Mouse (Mus musculus) kidney, postnatal 0 days (tissue): ENCODE measurements around the gene 1190005I06Rik. TPM values are rescaled to one million over a fixed set of nuclear protein-coding genes. Genes with fewer than 3 reads are reported as not detected.

Experiments
- ATAC-seq: fragments of 200-750 bp; cut with Nextera tagmentation; replicated peaks from 2 replicates; pipeline ENCODE4 v1.8.0; 2017; ENCODE audit warnings: low read depth, moderate number of reproducible peaks, moderate TSS enrichment, moderate library complexity; ENCODE audit not compliant: low FRiP score
- DNase-seq: peaks from one replicate; pipeline ENCODE4 v3.0.0-alpha.2; 2016; ENCODE audit warnings: low spot score
- H3K27ac ChIP-seq: fragments of 300-500 bp; sonication (generic); 2 replicates; pipeline ENCODE4 v1.5.1; 2014; ENCODE audit warnings: mild to moderate bottlenecking
- H3K27me3 ChIP-seq: fragments of 300-500 bp; sonication (generic); 2 replicates; pipeline ENCODE4 v1.6.1; 2014; ENCODE audit warnings: low read length, mixed read lengths; ENCODE audit not compliant: insufficient read depth
- H3K36me3 ChIP-seq: fragments of 300-500 bp; sonication (generic); 2 replicates; pipeline ENCODE4 v1.6.1; 2014; ENCODE audit warnings: low read length, mixed read lengths; ENCODE audit not compliant: insufficient read depth
- H3K4me1 ChIP-seq: fragments of 300-500 bp; sonication (generic); replicated peaks from 2 replicates; pipeline ENCODE4 v1.6.1; 2014; ENCODE audit warnings: antibody characterized with exemption, low read length, mixed read lengths; ENCODE audit not compliant: insufficient read depth
- H3K4me2 ChIP-seq: fragments of 300-500 bp; sonication (generic); 2 replicates; pipeline ENCODE4 v1.6.1; 2014; ENCODE audit warnings: mild to moderate bottlenecking, low read length, moderate library complexity, mixed read lengths
- H3K4me3 ChIP-seq: fragments of 300-500 bp; sonication (generic); replicated peaks from 2 replicates; pipeline ENCODE4 v1.5.1; 2014; ENCODE audit warnings: low read depth, low read length
- H3K9ac ChIP-seq: fragments of 300-500 bp; sonication (generic); 2 replicates; pipeline ENCODE4 v1.6.1; 2014; ENCODE audit warnings: low read depth, low read length
- H3K9me3 ChIP-seq: fragments of 300-500 bp; sonication (generic); replicated peaks from 2 replicates; pipeline ENCODE4 v1.6.1; 2016; ENCODE audit warnings: low read length, inconsistent platforms, mixed read lengths
- CTCF ChIP-seq: IDR thresholded peaks from 2 replicates; pipeline ENCODE4 v1.5.1; 2016; ENCODE audit warnings: antibody characterized with exemption, low read depth, mild to moderate bottlenecking, moderate library complexity
- WGBS: fragments of 180-500 bp; shearing (Covaris S2); extraction: QIAGEN DNeasy Blood & Tissue Kit; methylation state at CpG from one replicate; pipeline ENCODE4 v1.1.7; 2014; 5-methylcytosine and 5-hydroxymethylcytosine counted together
- polyA plus RNA-seq: library from polyadenylated mRNA; unstranded; fragments of >200 nt; fragmentation: Nextera tagmentation; extraction: Ambion mirVana; gene quantifications from 2 replicates; pipeline ENCODE4 v1.2.1, GENCODE M21; 2015

Gene 1190005I06Rik
- 2.2 and 2.6 TPM in 2 replicates for polyA plus RNA-seq

DNA sequence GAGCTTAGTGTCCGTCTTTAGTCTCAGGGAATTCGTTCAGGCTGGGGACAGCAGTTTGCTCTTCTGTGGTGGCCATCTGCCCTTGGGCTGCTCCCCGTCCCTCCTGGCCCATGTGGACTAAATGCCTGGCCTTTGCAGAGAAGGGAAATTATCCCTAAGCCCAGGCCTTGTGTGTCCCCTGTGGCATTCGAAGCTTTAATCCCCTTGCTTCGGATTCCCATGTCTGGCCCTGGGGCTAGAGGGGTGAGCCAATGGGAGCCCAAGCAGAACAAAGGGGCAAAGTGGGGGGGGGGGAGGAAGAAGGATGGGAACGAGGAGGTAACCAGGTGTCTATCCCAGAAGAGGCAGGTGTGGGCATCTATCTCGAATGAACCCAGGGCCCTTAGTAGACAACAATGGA, at the start of gene 1190005I06Rik:
Gene 1190005I06Rik (minus strand): TSS at position 101 of the 400 bp plus-strand sequence.
- DNase-seq (no peak), ATAC-seq (no peak)
- no peak within 1 kb of the TSS for H3K27ac ChIP-seq
- H3K9me3 ChIP-seq: no peaks in the 10 kb centered on the region
- no peak within 1 kb of the TSS for H3K9ac ChIP-seq
- WGBS: 67% methylated on average over 7 of the region's 7 CpGs
- no peak within 1 kb of the TSS for H3K4me3 ChIP-seq
- no peaks in the 10 kb centered on the region for H3K4me1 ChIP-seq
- H3K27me3 ChIP-seq: no peaks in the 10 kb centered on the region
- no peak for TF ChIP-seq CTCF
- H3K36me3 ChIP-seq: no peaks in the 10 kb centered on the region
- no peak within 1 kb of the TSS for H3K4me2 ChIP-seq

- TF ChIP-seq CTCF: no peak
- Histone ChIP-seq H3K9ac (no peak overlapping the region), H3K9me3 (no peaks in the 10 kb centered on the region), H3K4me1 (peaks cover 13% of the 10 kb centered on the region; the same call in 1 of the 2 replicates), H3K4me3 (no peak overlapping the region), H3K4me2 (no peak overlapping the region), H3K27ac (peak overlapping the region; percentile 65), H3K36me3 (no peaks in the 10 kb centered on the region), H3K27me3 (no peaks in the 10 kb centered on the region)
- peak; percentile 91 for DNase-seq
- 23% methylated on average over 13 of the region's 13 CpGs for WGBS
- ATAC-seq: peak; percentile 33; the same call in 1 of the 2 replicates
Observed at GRCm38 (mm10) chr8:120696401-120697153, 49.1 kb upstream of the 1190005I06Rik start.

DNA sequence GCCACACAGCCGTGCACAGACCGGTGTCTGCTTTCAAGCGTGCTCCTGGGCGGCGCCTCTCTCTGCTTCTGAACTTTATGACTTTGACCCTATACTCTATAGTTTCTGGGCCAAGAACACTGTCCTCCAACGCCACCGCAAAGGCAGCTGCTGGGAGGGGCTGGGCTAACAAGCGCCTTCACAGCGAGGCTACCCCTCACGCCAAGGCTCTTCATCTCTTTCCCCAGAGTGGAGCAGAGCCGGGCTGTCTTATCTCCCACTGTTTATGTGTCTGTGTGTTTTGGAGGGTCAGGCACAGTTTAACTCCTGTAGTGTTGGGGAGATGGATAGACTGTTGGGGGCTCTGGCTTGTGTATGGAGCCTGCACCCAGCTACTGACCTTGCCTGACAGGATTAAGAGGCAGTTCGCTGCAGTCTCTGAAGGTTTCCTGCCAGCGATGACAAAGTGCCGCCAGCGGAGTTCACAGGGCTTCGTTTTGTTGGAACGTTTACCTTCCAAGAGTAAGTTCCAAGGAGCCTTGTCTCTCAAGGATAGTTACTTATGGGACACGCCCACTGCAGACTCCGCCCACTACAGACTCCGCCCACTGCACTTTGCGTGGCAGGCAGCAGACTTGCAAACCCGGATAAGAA, 46.5 kb upstream of the 1190005I06Rik start:
- DNase-seq (peak; percentile 81), ATAC-seq (peak; percentile 69)
- Histone ChIP-seq H3K9ac (0 out of 2 replicates have a peak overlapping the region, but pooled peaks have one; percentile 6), H3K4me2 (peak overlapping the region; percentile 38; the same call in 1 of the 2 replicates), H3K9me3 (no peaks in the 10 kb centered on the region), H3K4me1 (peaks cover 13% of the 10 kb centered on the region; the same call in 1 of the 2 replicates), H3K27ac (peak overlapping the region; percentile 62; the same call in 1 of the 2 replicates), H3K36me3 (no peaks in the 10 kb centered on the region), H3K27me3 (no peaks in the 10 kb centered on the region), H3K4me3 (no peak overlapping the region)
- 13% methylated on average over 22 of the region's 22 CpGs for WGBS
- no peak for TF ChIP-seq CTCF

DNA sequence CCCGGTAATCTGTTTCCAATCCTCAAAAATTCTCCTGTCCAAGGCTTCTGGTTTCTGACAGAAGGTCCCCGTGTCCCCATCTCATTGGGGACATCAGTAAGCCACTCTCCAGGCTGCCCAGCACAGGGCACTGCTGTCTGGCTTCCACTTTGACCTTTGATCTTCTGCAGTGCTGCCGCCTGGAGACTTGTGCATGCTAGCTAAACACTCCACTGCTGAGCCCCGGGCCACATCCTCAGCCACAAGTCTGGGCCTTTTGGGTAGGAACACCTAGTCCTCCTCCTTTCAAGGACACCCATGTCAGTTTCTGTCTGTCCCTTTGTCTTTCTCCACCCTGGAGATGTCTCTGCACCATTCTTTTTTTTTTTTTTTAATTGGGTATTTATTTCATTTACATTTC, 45.5 kb upstream of the 1190005I06Rik start:
- WGBS: 57% methylated on average over 4 of the region's 4 CpGs
- Histone ChIP-seq H3K4me3 (no peak overlapping the region), H3K9me3 (no peaks in the 10 kb centered on the region), H3K4me1 (peaks cover 13% of the 10 kb centered on the region; the same call in 1 of the 2 replicates), H3K27me3 (no peaks in the 10 kb centered on the region), H3K4me2 (no peak overlapping the region), H3K36me3 (no peaks in the 10 kb centered on the region), H3K27ac (no peak overlapping the region), H3K9ac (no peak overlapping the region)
- DNase-seq (no peak), ATAC-seq (no peak)
- TF ChIP-seq CTCF: no peak

- 92% methylated on average over 7 of the region's 7 CpGs for whole genome bisulfite sequencing
- no peak overlapping the region for H3K9ac ChIP-seq
- ATAC-seq: no peak
- no peak overlapping the region for H3K4me2 ChIP-seq
- no peaks in the 10 kb centered on the region for H3K4me1 ChIP-seq
- no peak overlapping the region for H3K4me3 ChIP-seq
- H3K27me3 ChIP-seq: no peaks in the 10 kb centered on the region
- DNase-seq: no peak
- H3K27ac ChIP-seq: no peak overlapping the region
- no peaks in the 10 kb centered on the region for H3K9me3 ChIP-seq
- no peak for TF ChIP-seq CTCF
- no peaks in the 10 kb centered on the region for H3K36me3 ChIP-seq
Observed at GRCm38 (mm10) chr8:120688511-120688910, 41.1 kb upstream of the 1190005I06Rik start.

DNA sequence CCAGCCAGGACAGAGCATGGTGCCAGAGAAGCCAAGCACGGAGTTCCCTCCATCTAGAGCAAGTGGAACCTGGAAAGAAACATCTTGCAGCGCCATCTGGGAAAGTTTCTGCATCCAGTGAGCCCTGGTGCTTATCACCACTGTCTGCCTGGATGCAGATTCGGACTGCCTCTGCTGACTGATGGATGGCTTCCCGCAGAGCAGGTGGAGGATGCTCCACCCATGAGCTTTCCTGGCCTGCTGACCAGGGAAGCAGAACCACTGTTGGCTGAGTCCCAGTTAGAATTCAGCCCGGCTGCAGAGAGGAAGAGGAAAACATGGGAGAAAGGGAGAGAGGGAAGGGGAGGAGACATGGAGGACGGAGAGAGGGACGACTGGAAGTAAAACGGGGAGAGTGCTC, 40.4 kb upstream of the 1190005I06Rik start:
- no peak for TF ChIP-seq CTCF
- no peak overlapping the region for H3K9ac ChIP-seq
- H3K4me3 ChIP-seq: no peak overlapping the region
- WGBS: 48% methylated on average over 8 of the region's 8 CpGs
- no peak for DNase-seq
- H3K27me3 ChIP-seq: no peaks in the 10 kb centered on the region
- H3K4me1 ChIP-seq: no peaks in the 10 kb centered on the region
- no peak overlapping the region for H3K4me2 ChIP-seq
- no peak overlapping the region for H3K27ac ChIP-seq
- H3K9me3 ChIP-seq: no peaks in the 10 kb centered on the region
- no peaks in the 10 kb centered on the region for H3K36me3 ChIP-seq
- ATAC-seq: no peak
